Mouse (Mus musculus): ENCODE data around the gene Itga10.

DNA sequence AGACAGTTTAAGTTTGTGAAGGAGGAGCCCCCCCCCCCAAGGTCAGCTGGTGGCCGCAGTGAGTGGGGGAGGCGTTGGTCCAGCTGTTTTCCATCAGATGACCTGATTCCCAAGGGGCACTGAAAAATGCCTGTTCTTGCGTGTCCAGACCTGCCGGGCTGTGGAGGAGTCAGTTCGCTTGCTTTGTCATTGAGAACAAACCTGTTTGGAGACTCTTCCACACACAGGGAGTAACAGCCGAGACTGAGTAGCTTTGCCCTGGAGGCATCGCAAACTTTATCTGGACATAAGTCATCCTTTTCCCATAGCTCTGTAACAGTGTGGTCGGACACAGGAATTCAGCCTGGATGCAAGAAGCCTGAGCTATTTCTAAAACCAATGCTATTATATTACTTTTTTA, 29.1 kb downstream of the Itga10 start:
- TF ChIP-seq CTCF (IDR thresholded peaks at IDR 0.05; ENCODE audit: borderline replicate concordance, insufficient read depth, low read length) (no peak), POLR2A (IDR thresholded peaks at IDR 0.05; ENCODE audit: low read depth, low read length) (no peak)
